Mouse (Mus musculus): ENCODE data around the gene Thbs2. TPM values are rescaled to one million over a fixed set of nuclear protein-coding genes. Genes with fewer than 3 reads are reported as not detected.

Gene Thbs2
- polyA plus RNA-seq, 1 experiment = 3.9 TPM

DNA sequence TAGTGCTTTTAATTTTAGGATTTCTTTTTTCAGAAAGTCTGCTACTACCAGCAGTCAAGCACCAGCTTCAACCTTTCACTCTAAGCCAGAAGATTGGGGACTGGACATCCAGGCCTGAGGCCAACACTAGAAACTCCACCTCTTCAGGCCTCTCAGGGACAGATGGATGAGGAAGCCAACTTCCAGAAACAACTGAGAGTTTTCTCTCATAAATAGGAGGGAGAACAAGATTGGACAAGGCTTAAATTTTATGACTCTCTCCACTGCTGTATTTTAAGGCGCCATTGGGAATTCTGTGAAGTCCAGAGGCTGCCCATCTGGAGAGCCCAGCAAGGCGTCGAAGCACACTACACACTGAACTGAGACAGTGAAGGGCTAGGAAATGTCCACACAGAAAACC is 17.0 kb upstream of the Thbs2 start:
- no peak for DNase-seq
- 76% methylated on average over 3 of the region's 3 CpGs for WGBS
- Histone ChIP-seq H3K4me3 (ENCODE audit: insufficient read depth, low read depth, low read length) (no peak overlapping the region), H3K27me3 (replicated peaks; ENCODE audit: control insufficient read depth, insufficient read depth, low read length) (no peaks in the 10 kb centered on the region), H3K27ac (ENCODE audit: insufficient read depth, low read depth, low read length) (no peak overlapping the region), H3K4me1 (ENCODE audit: control insufficient read depth, insufficient read depth, low read length) (no peaks in the 10 kb centered on the region), H3K36me3 (ENCODE audit: control insufficient read depth, insufficient read depth, low read length) (no peaks in the 10 kb centered on the region)
- TF ChIP-seq POLR2A (IDR thresholded peaks at IDR 0.05; ENCODE audit: low read depth, low read length) (no peak), CTCF (conservative IDR thresholded peaks at IDR 0.05; ENCODE audit: insufficient read depth, insufficient read length, low read depth, low read length) (no peak)

DNA sequence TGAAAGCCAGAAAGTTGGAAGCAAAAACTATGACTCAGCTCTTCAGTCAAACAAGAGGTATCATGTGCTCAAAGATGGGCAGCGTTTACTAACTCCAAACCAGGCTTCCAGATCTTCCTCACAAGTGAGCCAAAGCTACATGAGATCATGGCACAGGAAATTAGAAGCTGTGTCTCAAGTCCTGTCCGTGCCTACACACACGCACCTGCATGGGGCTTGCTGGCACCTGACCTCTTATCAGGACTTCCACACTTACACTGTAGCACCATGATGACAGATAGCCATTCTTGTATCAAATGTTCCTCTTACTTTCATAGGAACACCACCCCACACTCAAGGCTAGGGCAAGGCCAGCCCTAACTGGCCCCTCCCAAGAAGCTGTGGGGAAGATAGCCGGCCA is 12.0 kb upstream of the Thbs2 start:
- 90% methylated on average over 4 of the region's 4 CpGs for WGBS
- H3K27me3 ChIP-seq (replicated peaks; ENCODE audit: control insufficient read depth, insufficient read depth, low read length) = no peaks in the 10 kb centered on the region
- H3K36me3 ChIP-seq (ENCODE audit: control insufficient read depth, insufficient read depth, low read length) = no peaks in the 10 kb centered on the region
- no peak for TF ChIP-seq CTCF (conservative IDR thresholded peaks at IDR 0.05; ENCODE audit: insufficient read depth, insufficient read length, low read depth, low read length)
- TF ChIP-seq POLR2A (IDR thresholded peaks at IDR 0.05; ENCODE audit: low read depth, low read length) = no peak
- H3K4me1 ChIP-seq (ENCODE audit: control insufficient read depth, insufficient read depth, low read length) = no peaks in the 10 kb centered on the region
- H3K4me3 ChIP-seq (ENCODE audit: insufficient read depth, low read depth, low read length) = no peak overlapping the region
- no peak overlapping the region for H3K27ac ChIP-seq (ENCODE audit: insufficient read depth, low read depth, low read length)
- no peak for DNase-seq

DNA sequence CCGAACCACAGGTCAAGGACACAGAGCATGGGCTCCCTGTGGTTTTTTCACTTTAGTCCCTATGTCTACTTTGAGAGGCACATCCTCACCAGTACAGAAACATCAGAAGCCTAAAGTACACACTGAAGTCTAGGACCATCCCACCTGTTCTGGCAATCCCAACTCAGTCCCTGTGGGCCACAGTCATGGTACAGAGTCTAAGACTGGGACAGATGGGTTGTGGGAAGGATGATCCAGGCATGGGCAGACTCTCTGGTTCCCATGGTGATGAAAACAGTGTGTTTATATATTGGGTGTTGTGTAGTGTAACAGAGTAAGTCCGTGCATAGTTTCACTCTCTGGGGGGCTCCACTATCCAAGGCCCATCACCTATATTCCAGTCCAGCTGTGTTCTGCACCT is 11.4 kb upstream of the Thbs2 start:
- no peak overlapping the region for H3K4me3 ChIP-seq (ENCODE audit: insufficient read depth, low read depth, low read length)
- TF ChIP-seq CTCF (conservative IDR thresholded peaks at IDR 0.05; ENCODE audit: insufficient read depth, insufficient read length, low read depth, low read length) (no peak), POLR2A (IDR thresholded peaks at IDR 0.05; ENCODE audit: low read depth, low read length) (no peak)
- no peak overlapping the region for H3K27ac ChIP-seq (ENCODE audit: insufficient read depth, low read depth, low read length)
- H3K27me3 ChIP-seq (replicated peaks; ENCODE audit: control insufficient read depth, insufficient read depth, low read length) = no peaks in the 10 kb centered on the region
- H3K4me1 ChIP-seq (ENCODE audit: control insufficient read depth, insufficient read depth, low read length) = no peaks in the 10 kb centered on the region
- 85% methylated on average over 2 of the region's 2 CpGs for WGBS
- DNase-seq = no peak
- H3K36me3 ChIP-seq (ENCODE audit: control insufficient read depth, insufficient read depth, low read length) = no peaks in the 10 kb centered on the region

DNA sequence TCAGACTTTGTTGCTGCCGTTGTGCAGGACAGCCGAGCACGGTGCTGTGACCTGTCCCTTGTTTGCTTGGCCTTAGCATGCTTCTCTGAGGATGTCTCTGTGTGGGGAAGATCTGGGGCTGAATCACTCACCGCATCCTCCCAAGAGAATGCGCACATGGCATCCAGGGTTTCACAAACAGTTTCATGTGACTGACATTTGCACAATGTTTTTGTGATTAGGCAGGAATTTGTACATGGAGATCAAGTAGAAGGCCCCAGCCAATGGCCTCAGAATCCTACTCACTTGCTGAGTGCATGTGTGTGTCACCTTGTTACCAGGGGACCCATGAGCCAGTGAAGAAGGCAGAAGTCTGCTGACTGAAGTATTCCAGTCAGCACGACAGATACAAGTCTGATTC is 9.7 kb upstream of the Thbs2 start:
- TF ChIP-seq CTCF (conservative IDR thresholded peaks at IDR 0.05; ENCODE audit: insufficient read depth, insufficient read length, low read depth, low read length) = no peak
- no peak for TF ChIP-seq POLR2A (IDR thresholded peaks at IDR 0.05; ENCODE audit: low read depth, low read length)
- no peaks in the 10 kb centered on the region for H3K4me1 ChIP-seq (ENCODE audit: control insufficient read depth, insufficient read depth, low read length)
- H3K27ac ChIP-seq (ENCODE audit: insufficient read depth, low read depth, low read length) = no peak overlapping the region
- H3K4me3 ChIP-seq (ENCODE audit: insufficient read depth, low read depth, low read length) = no peak overlapping the region
- H3K36me3 ChIP-seq (ENCODE audit: control insufficient read depth, insufficient read depth, low read length) = no peaks in the 10 kb centered on the region
- DNase-seq = no peak
- 54% methylated on average over 6 of the region's 6 CpGs for WGBS
- no peaks in the 10 kb centered on the region for H3K27me3 ChIP-seq (replicated peaks; ENCODE audit: control insufficient read depth, insufficient read depth, low read length)

DNA sequence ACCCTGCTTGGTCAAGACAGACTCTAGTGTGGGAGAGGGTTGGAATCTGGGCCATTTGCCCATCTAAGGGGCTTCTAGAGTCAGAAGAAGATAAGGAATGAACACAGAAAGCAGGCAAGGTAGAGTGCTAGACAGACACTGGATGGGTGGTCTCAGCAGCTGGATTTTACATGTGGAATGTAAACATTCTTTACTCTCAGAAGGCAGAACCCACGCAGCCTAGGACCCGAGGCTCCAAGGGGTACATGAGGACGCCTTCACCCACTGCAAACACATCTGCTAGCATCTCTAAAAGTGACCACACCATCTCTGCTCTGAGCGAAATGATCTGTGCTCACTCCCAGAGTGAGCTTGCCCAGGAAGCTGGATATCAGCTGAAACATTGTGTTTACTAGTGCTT is 9.2 kb upstream of the Thbs2 start:
- 74% methylated on average over 4 of the region's 4 CpGs for WGBS
- no peak for TF ChIP-seq POLR2A (IDR thresholded peaks at IDR 0.05; ENCODE audit: low read depth, low read length)
- no peak for TF ChIP-seq CTCF (conservative IDR thresholded peaks at IDR 0.05; ENCODE audit: insufficient read depth, insufficient read length, low read depth, low read length)

DNA sequence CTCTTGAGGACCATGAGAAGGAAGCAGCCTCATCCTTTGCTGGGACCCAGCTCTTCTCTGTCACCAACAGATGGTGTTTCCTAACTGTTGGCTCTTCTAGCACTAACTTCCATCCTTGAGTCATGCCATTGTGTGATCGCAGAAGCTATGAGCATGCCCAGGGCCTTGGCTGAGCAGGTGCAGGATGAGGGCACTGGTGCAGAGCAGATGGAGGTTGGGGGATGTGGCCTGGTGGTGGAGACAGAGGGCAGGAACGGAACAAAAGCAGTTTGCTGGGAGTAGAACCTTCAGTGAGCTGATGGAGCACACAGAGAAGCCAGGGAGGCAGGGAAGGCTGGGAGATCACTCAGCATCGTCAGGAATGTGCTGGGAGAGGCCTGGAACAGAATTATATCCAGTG is 8.7 kb upstream of the Thbs2 start:
- H3K27me3 ChIP-seq (replicated peaks; ENCODE audit: control insufficient read depth, insufficient read depth, low read length) = no peaks in the 10 kb centered on the region
- H3K36me3 ChIP-seq (ENCODE audit: control insufficient read depth, insufficient read depth, low read length) = no peaks in the 10 kb centered on the region
- no peak for DNase-seq
- H3K4me1 ChIP-seq (ENCODE audit: control insufficient read depth, insufficient read depth, low read length) = no peaks in the 10 kb centered on the region
- TF ChIP-seq CTCF (conservative IDR thresholded peaks at IDR 0.05; ENCODE audit: insufficient read depth, insufficient read length, low read depth, low read length) (no peak), POLR2A (IDR thresholded peaks at IDR 0.05; ENCODE audit: low read depth, low read length) (no peak)
- 32% methylated on average over 3 of the region's 3 CpGs for WGBS
- no peak overlapping the region for H3K27ac ChIP-seq (ENCODE audit: insufficient read depth, low read depth, low read length)
- no peak overlapping the region for H3K4me3 ChIP-seq (ENCODE audit: insufficient read depth, low read depth, low read length)

More for the DNA sequence above, 9.2 kb upstream of the Thbs2 start:
- DNase-seq = no peak
- Histone ChIP-seq H3K27me3 (replicated peaks; ENCODE audit: control insufficient read depth, insufficient read depth, low read length) (no peaks in the 10 kb centered on the region), H3K36me3 (ENCODE audit: control insufficient read depth, insufficient read depth, low read length) (no peaks in the 10 kb centered on the region), H3K27ac (ENCODE audit: insufficient read depth, low read depth, low read length) (no peak overlapping the region), H3K4me1 (ENCODE audit: control insufficient read depth, insufficient read depth, low read length) (no peaks in the 10 kb centered on the region), H3K4me3 (ENCODE audit: insufficient read depth, low read depth, low read length) (no peak overlapping the region)

DNA sequence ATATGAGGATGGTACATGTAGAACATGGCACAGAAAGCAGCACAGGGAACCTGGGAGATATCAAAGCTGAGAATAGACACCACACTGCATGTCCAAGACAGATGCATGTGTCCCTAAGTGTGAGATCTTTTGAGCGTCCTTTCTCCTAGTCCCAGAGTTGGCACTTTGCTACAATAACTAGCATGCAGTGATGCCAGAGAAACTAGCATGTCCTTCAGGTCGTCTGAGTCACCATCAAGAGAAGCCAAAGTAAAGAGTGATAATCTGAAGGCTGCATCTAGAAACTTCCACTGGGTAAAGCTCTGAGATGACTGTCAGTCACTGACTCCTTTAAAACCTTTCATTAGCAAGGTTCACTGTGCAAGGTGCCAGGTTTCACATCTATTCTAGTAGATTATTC is 7.9 kb upstream of the Thbs2 start:
- 61% methylated on average over 2 of the region's 2 CpGs for WGBS
- no peaks in the 10 kb centered on the region for H3K27me3 ChIP-seq (replicated peaks; ENCODE audit: control insufficient read depth, insufficient read depth, low read length)
- H3K27ac ChIP-seq (ENCODE audit: insufficient read depth, low read depth, low read length) = no peak overlapping the region
- H3K4me3 ChIP-seq (ENCODE audit: insufficient read depth, low read depth, low read length) = no peak overlapping the region
- H3K4me1 ChIP-seq (ENCODE audit: control insufficient read depth, insufficient read depth, low read length) = no peaks in the 10 kb centered on the region
- H3K36me3 ChIP-seq (ENCODE audit: control insufficient read depth, insufficient read depth, low read length) = no peaks in the 10 kb centered on the region
- DNase-seq = no peak
- TF ChIP-seq POLR2A (IDR thresholded peaks at IDR 0.05; ENCODE audit: low read depth, low read length) (no peak), CTCF (conservative IDR thresholded peaks at IDR 0.05; ENCODE audit: insufficient read depth, insufficient read length, low read depth, low read length) (no peak)

DNA sequence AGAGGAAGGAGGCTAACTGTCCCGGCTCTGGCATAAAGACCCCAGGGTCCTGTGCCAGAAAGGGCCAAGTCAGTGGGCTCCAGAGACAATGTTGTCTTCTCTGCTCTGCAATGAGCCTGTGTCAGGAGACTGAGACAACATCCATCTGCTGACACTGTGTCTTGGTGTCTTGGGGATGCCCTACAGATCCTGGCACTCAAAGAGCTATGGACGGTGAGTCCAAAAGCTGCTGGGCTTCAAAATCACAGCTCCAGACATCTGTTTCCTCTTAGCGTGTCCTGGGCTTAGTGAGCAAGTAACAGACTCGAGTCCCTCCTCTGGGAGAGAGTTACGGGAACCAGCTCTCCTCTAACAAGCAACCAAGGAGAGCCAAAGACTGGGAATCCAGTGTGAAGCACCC is 6.2 kb upstream of the Thbs2 start:
- no peak for DNase-seq
- Histone ChIP-seq H3K4me3 (ENCODE audit: insufficient read depth, low read depth, low read length) (no peak overlapping the region), H3K27me3 (replicated peaks; ENCODE audit: control insufficient read depth, insufficient read depth, low read length) (no peaks in the 10 kb centered on the region), H3K27ac (ENCODE audit: insufficient read depth, low read depth, low read length) (no peak overlapping the region), H3K36me3 (ENCODE audit: control insufficient read depth, insufficient read depth, low read length) (no peaks in the 10 kb centered on the region), H3K4me1 (ENCODE audit: control insufficient read depth, insufficient read depth, low read length) (no peaks in the 10 kb centered on the region)
- TF ChIP-seq CTCF (conservative IDR thresholded peaks at IDR 0.05; ENCODE audit: insufficient read depth, insufficient read length, low read depth, low read length) (no peak), POLR2A (IDR thresholded peaks at IDR 0.05; ENCODE audit: low read depth, low read length) (no peak)
- WGBS = 79% methylated on average over 5 of the region's 5 CpGs

Data from kidney, adult 2 months (tissue).